Mouse (Mus musculus): ENCODE measurements around the gene Jchain. TPM values are rescaled to one million over a fixed set of nuclear protein-coding genes. Genes with fewer than 3 reads are reported as not detected.

The Jchain gene
- polyA plus RNA-seq (2015; fragmentation: Nextera tagmentation; extraction: Ambion mirVana): 0.29 and 0.33 TPM in 2 replicates

DNA sequence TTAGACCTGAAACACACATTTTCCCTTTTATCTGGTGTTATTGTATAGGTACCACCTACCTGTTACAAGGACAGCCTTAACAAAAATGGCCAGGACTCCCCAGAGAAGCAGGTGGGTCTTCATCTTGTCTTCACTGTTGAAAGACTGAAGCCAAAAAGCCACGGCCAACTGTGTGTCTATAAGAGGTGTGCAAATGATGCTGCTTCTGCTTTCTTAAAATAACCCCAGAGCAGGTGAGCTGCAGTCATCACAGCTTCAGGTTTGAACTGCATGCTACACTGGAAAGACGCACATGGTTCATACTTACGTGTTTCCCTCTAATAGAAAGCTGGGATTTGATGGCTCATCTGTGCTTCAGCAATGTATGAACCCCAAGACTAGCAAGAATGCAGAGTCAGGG is at the start of gene Jchain:
TSS of gene Jchain (minus strand) at position 235 of the 400 bp plus-strand sequence.
- Histone ChIP-seq H3K4me2 (no peak within 1 kb of the TSS), H3K4me3 (no peak within 1 kb of the TSS), H3K27me3 (no peaks in the 10 kb centered on the region), H3K27ac (no peak within 1 kb of the TSS), H3K4me1 (no peaks in the 10 kb centered on the region), H3K36me3 (no peaks in the 10 kb centered on the region), H3K9me3 (no peaks in the 10 kb centered on the region), H3K9ac (no peak within 1 kb of the TSS)
- no peak for ATAC-seq (ENCODE audit: insufficient number of reproducible peaks, low FRiP score, low TSS enrichment, low read depth)
- 86% methylated on average over 3 of the region's 3 CpGs for WGBS

DNA sequence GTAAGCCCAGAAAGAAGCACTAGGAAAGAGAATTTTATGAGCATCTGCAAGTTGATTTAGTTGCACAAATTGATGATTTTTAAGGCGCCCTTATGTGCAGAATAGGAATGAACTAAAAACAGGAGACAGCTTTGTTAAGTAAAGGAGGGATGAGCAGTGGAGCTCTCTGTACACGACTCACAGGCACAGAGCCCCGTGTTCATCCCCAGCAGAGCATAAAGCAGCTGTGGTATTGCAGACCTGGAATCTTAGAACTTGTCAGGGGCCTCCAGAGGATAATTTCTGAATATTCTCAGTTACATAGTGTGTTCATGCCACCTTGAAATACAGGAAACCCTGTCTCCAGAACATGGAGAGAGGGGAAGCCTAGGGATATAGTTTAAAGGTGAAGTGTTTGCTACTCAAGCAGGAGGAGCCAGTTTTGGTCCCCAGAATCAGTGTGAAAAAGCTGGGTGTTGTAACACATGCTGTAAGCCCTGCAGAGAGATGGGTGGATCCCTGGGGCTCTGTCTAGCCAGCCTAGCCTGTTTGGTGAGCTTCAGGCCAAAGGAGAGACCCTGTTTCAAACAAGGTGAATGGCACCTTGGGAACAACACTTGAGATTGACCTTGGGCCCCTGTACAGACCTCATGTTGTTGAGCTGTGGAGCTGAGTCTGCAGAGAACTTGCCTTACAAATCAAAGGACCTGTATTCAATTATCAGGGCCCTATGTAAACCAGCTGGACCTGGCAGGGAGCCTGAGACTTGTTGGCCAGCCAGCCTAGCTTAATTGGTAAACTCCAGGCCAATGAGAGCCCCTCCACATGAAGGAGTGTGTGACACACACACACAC is 48.0 kb upstream of the Jchain start:
- Histone ChIP-seq H3K9me3 (no peaks in the 10 kb centered on the region), H3K4me3 (no peak overlapping the region), H3K4me2 (no peak overlapping the region), H3K4me1 (peaks cover 11% of the 10 kb centered on the region), H3K9ac (no peak overlapping the region), H3K36me3 (peaks cover under 1% of the 10 kb centered on the region; the same call in 1 of the 2 replicates), H3K27me3 (no peaks in the 10 kb centered on the region), H3K27ac (peak overlapping the region; percentile 47)
- peak; percentile 10; the same call in 1 of the 2 replicates for ATAC-seq (ENCODE audit: insufficient number of reproducible peaks, low FRiP score, low TSS enrichment, low read depth)
- WGBS: 38% methylated on average over 3 of the region's 3 CpGs

DNA sequence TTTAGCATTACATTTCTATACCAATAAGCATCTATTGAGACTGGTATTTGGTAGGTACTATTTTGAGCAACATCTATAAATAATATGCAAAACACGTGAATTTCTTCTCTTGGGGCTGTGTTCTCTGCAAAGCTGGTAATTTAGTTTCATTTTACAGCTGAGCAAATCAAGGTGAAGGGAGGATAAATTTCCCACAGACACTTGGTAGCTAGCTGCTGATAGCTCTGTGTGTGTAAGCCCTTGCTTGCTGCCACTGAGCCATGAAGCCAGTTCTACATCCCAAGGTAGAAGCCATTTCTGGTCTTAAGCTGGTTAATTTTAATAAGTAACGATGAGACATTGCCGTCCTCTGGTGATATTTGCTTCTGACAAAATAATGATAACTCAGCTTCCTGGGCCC is 47.1 kb upstream of the Jchain start:
- WGBS: 81% methylated on average over 3 of the region's 3 CpGs

DNA sequence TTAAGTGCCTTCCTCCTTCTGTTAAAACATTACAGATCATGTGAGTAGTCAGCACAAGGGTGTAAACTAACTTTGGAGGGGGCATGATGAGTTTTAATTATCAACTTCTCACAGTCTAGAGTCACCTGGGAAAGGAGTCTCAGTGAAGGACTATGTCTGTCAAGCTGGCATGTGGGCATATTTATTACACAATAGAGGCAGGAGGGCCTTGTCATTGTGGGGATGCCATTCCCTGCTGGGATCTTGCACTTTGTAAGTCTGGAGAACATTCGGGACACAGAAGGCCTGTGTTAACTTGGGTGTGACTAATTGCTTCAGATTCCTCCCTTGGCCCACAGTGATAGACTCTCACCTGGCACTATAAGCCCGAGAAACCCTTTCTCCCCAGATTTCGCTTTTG is 41.9 kb upstream of the Jchain start:
- H3K36me3 ChIP-seq: peaks cover 5% of the 10 kb centered on the region; the same call in 1 of the 2 replicates
- 71% methylated on average over 3 of the region's 3 CpGs for WGBS
- no peak overlapping the region for H3K4me2 ChIP-seq
- no peaks in the 10 kb centered on the region for H3K9me3 ChIP-seq
- H3K27ac ChIP-seq: no peak overlapping the region
- H3K9ac ChIP-seq: no peak overlapping the region
- no peaks in the 10 kb centered on the region for H3K27me3 ChIP-seq
- no peak for ATAC-seq (ENCODE audit: insufficient number of reproducible peaks, low FRiP score, low TSS enrichment, low read depth)
- H3K4me1 ChIP-seq: peaks cover 8% of the 10 kb centered on the region; the same call in 1 of the 2 replicates
- H3K4me3 ChIP-seq: no peak overlapping the region

More for the DNA sequence above, 47.1 kb upstream of the Jchain start:
- Histone ChIP-seq H3K4me2 (no peak overlapping the region), H3K27me3 (no peaks in the 10 kb centered on the region), H3K4me1 (peaks cover 11% of the 10 kb centered on the region), H3K9me3 (no peaks in the 10 kb centered on the region), H3K9ac (no peak overlapping the region), H3K4me3 (no peak overlapping the region), H3K27ac (no peak overlapping the region), H3K36me3 (peaks cover 5% of the 10 kb centered on the region; the same call in 1 of the 2 replicates)
- ATAC-seq (ENCODE audit: insufficient number of reproducible peaks, low FRiP score, low TSS enrichment, low read depth): no peak

DNA sequence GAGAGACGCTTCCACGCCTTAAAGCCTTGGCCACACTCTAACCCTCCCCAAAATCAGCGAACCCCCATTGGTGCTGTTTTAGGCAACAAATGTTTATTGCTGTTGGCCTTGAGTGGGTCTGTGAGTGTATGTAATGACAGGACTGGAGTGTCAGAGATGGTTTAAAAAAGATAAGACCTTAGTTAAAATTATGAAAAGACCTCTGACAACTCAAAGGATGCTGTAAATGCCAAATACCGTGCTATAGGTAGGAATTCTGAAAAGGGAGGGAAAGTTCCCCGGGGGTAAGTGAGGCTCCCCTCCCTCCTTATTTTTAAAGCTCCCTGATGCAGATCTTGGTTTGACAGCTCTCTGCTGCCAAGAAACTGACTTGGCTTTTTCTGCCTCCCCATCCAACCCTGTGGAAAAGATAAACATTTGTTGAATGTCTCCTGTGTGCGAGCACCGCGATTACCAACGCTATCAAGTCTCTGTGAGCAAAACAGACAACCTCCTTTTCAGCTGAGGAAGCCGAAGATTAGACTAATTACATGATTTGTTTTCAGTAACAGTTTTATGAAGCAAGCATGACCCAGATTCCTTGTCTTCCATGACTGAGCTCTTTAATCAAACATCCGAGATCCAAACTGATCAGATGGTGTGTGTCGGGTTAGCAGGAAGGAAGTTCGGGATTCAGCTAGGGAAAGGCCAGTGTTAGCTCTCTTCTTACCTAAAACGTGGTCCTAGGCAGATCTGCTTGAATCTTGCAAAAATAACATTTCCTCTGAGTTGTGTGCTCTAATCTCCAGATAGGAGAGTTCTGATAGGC is 38.5 kb upstream of the Jchain start:
- Histone ChIP-seq H3K9ac (peak overlapping the region; percentile 85), H3K36me3 (peaks cover 5% of the 10 kb centered on the region; the same call in 1 of the 2 replicates), H3K4me2 (peak overlapping the region; percentile 63), H3K27ac (peak overlapping the region; percentile 89), H3K27me3 (no peaks in the 10 kb centered on the region), H3K4me3 (peak overlapping the region; percentile 91), H3K9me3 (no peaks in the 10 kb centered on the region), H3K4me1 (peaks cover 13% of the 10 kb centered on the region; the same call in 1 of the 2 replicates)
- 6% methylated on average over 14 of the region's 14 CpGs for WGBS
- ATAC-seq (ENCODE audit: insufficient number of reproducible peaks, low FRiP score, low TSS enrichment, low read depth): no peak

DNA sequence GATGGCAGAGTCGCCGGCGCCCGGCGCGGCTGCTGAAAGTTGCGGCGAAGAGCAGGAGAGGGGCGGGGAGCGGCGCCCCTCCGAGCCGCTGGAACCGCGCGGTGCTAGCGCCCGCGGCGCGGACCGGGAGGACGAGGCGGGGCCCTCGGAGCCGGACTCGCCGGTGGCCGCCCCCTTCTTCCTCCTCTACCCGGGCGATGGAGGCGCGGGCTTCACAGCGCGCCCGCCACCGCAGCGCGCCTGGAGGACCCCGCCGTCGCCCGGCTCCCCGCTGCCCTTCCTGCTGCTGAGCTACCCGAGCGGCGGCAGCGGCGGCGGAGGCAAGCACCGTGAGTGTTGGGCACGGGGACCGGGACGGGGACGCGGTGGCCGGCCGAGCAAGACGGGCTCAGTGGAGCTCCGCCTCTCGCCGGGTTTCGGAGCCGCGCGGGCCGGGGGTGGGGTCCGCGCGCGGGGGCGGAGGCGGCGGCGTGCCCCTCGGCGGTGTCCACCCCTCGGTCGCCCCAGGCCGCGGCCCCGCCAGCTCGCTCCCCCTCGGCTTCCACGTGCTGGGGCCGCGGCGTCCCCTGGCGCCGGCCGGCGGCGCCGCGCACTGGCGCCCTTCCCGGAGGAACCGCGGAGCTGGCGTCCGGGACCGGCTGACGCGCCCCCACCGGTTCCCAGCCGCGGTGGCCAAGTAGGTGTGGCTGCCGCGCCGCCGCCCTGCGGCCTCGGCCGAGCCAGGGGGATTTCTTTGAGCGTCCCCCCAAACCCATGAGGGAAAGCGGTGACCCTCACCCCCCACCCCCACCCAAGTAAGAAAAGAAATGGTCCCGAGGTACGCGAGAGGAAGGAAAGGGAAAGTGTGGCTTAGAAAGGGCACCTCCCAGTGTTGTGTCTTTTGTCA is 37.7 kb upstream of the Jchain start:
- under 1% methylated on average over 92 of the region's 119 CpGs for whole genome bisulfite sequencing
- Histone ChIP-seq H3K27me3 (no peaks in the 10 kb centered on the region), H3K4me1 (peaks cover 13% of the 10 kb centered on the region; the same call in 1 of the 2 replicates), H3K4me2 (peak overlapping the region; percentile 63), H3K27ac (peak overlapping the region; percentile 89), H3K4me3 (peak overlapping the region; percentile 91), H3K9ac (peak overlapping the region; percentile 85), H3K36me3 (peaks cover under 1% of the 10 kb centered on the region; the same call in 1 of the 2 replicates), H3K9me3 (no peaks in the 10 kb centered on the region)
- peak; percentile 79 for ATAC-seq (ENCODE audit: insufficient number of reproducible peaks, low FRiP score, low TSS enrichment, low read depth)

DNA sequence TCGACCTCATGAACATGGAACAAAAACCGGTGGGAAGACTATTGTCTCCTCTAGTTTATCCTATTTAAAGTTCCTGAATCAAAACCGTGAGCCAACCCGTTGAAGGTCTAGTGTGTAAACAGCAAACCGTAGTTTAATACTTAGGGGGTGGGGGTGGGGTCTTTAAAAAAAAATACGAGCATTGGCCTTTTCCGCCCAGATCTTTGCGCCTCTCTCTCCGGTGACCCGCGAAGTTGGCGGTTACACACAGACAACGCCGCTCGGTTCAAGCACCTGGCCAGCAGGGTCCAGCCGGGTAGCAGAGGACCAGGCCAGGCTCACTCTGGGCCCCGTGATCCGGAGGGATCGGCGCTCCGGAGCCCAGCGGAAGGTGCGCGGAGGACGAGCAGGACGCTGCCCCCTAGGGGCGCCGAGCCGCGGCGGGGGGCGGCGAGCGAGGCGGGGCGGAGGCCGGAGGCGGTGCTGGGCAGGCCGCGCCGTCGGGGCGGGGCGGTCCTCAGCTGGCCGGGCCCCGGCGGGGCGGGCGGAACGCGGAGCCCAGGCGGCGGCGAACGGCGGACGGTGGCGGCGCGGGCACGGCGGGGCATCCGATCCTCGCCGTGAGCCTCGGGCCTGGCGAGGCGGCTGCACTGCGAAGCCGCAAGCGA is 36.9 kb upstream of the Jchain start, which contains the start of gene Rufy3:
TSS of gene Rufy3 (plus strand) at position 540 of the 647 bp plus-strand sequence.
- ATAC-seq (ENCODE audit: insufficient number of reproducible peaks, low FRiP score, low TSS enrichment, low read depth): peak; percentile 83
- peak within 1 kb of the TSS; percentile 85 for H3K9ac ChIP-seq

DNA sequence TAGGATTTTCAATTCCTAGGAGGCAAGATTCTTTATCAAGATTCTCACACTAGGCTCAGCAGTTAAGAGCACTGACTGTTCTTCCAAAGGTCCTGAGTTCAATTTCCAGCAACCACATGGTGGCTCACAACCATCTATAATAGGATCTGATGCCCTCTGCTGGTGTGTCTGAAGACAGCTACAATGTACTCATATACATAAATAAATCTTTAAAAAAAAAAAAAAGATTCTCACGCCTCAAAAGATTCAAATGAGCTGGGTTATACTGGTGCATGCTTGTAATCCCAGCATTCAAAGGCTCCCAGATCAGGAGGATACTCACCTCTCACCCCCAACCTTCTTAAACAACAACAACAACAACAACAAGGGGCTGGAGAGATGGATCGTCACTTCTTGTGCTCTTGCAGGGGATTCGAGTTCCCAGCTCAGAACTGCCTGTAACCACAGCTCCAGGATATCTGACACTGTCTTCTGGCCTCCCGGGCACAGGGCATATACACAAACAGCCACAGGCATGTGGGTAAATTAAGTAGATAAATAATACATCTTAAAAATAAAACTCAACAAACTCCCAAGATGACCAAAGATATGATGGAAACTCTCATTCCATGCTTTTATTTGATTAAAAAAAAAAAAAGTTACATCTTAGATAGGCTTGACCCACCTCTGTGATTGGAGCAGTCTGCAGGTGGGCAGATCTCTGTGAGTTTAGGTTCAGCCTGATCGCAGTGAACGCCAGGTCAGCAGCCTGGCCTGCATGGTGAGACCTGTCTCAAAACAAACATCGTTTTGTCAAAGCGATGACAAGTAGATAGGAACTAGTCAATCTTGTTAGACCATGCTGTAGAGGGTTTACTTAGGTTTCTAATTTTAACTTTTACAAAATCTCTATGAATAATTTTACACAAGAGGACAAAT is 35.4 kb upstream of the Jchain start:
- Histone ChIP-seq H3K9ac (no peak overlapping the region), H3K4me2 (no peak overlapping the region), H3K9me3 (no peaks in the 10 kb centered on the region), H3K4me3 (no peak overlapping the region), H3K36me3 (no peaks in the 10 kb centered on the region), H3K4me1 (peaks cover 13% of the 10 kb centered on the region; the same call in 1 of the 2 replicates), H3K27me3 (no peaks in the 10 kb centered on the region), H3K27ac (no peak overlapping the region)
- WGBS: 72% methylated on average over 8 of the region's 8 CpGs
- no peak for ATAC-seq (ENCODE audit: insufficient number of reproducible peaks, low FRiP score, low TSS enrichment, low read depth)

More for the DNA sequence above, 36.9 kb upstream of the Jchain start, which contains the start of gene Rufy3:
- Histone ChIP-seq H3K27me3 (no peaks in the 10 kb centered on the region), H3K4me3 (peak within 1 kb of the TSS; percentile 91), H3K4me1 (peaks cover 13% of the 10 kb centered on the region; the same call in 1 of the 2 replicates), H3K9me3 (no peaks in the 10 kb centered on the region), H3K36me3 (no peaks in the 10 kb centered on the region), H3K4me2 (peak within 1 kb of the TSS; percentile 63), H3K27ac (peak within 1 kb of the TSS; percentile 89)
- WGBS: under 1% methylated on average over 62 of the region's 71 CpGs

DNA sequence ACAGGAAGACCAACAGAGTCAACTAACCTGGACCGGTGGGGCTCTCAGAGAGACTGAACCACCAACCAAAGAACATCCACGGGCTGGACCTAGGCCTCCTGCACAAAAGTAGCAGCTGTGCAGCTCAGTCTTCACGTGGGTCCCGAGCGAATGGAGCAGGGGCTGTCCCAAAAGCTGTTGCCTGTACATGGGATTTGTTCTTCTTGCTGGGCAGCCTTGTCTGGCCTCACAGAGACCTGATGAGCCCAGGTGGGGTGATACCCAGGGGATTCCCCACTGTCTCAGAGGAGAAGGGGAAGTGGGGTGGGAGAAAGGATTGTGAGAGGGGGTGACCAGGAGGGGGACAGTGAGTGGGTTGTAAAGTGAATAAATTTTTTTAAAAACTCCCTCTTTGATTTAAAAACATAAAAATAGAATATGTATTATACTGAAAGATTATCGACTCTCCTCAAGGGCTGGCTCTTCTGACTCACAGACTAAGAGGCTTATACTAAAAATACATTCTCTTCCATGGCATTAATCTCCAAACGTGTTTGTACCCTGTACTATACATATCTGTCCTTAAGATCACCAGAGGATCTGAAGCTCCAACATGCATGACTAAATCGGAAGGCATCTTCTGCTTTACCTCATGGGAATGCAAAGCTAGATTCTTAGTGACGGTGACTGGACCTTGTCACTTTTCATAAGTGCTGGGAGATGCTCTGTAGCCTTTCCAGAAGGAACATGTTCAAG is 33.6 kb upstream of the Jchain start:
- 0 out of 2 replicates have a peak, but pooled peaks cover 2% of the 10 kb centered on the region for H3K36me3 ChIP-seq
- H3K4me1 ChIP-seq: peaks cover 8% of the 10 kb centered on the region; the same call in 1 of the 2 replicates
- WGBS: 83% methylated on average over 9 of the region's 9 CpGs
- H3K27ac ChIP-seq: no peak overlapping the region
- H3K9ac ChIP-seq: no peak overlapping the region
- H3K4me2 ChIP-seq: no peak overlapping the region
- no peak overlapping the region for H3K4me3 ChIP-seq
- ATAC-seq (ENCODE audit: insufficient number of reproducible peaks, low FRiP score, low TSS enrichment, low read depth): no peak
- H3K9me3 ChIP-seq: no peaks in the 10 kb centered on the region
- H3K27me3 ChIP-seq: no peaks in the 10 kb centered on the region

All from limb, embryonic 15.5 days (tissue).